Mouse (Mus musculus) adrenal gland, postnatal 0 days (tissue): ENCODE results near the gene Gmcl1. TPM values are rescaled to one million over a fixed set of nuclear protein-coding genes. Genes with fewer than 3 reads are reported as not detected.

ENCODE experiments used
- polyA plus RNA-seq: library from polyadenylated mRNA; unstranded; fragments of >200 nt; fragmentation: Nextera tagmentation; extraction: Ambion mirVana; gene quantifications from 2 replicates; pipeline ENCODE4 v1.2.1, GENCODE M21; 2015

Gmcl1 gene
- polyA plus RNA-seq: 15.3 and 21.2 TPM in 2 replicates

GRCm38 (mm10) chr6:86733183-86733876 is at the start of gene Gmcl1:
Gene Gmcl1, minus strand, starts transcription at chr6:86733383.

GRCm38 (mm10) chr6:86683872-86684654 is 49.1 kb downstream of the Gmcl1 start, which contains the start of gene Snrnp27:
Gene Snrnp27, minus strand, starts transcription at chr6:86684522.

GRCm38 (mm10) chr6:86668580-86669239 is 64.5 kb downstream of the Gmcl1 start, which contains the start of gene Mxd1:
Gene Mxd1, minus strand, starts transcription at chr6:86669161.

Other genes starting within 250 kb of the Gmcl1 start
- 283 and 364 TPM in 2 replicates for gene Pcbp1, start 207.1 kb downstream of the Gmcl1 start, polyA plus RNA-seq
- 2.1 and 6.1 TPM in 2 replicates for gene Asprv1, start 105.2 kb downstream of the Gmcl1 start, polyA plus RNA-seq
- gene Mxd1, start 64.2 kb downstream of the Gmcl1 start, polyA plus RNA-seq: 5.6 and 7.1 TPM in 2 replicates
- gene Snrnp27, start 48.9 kb downstream of the Gmcl1 start, polyA plus RNA-seq: 150 and 183 TPM in 2 replicates
- 28.3 and 54.2 TPM in 2 replicates for gene Anxa4, start 60.2 kb upstream of the Gmcl1 start, polyA plus RNA-seq
- 12.7 and 13.6 TPM in 2 replicates for gene Aak1, start 116.1 kb upstream of the Gmcl1 start, polyA plus RNA-seq